Mouse (Mus musculus) small intestine, adult 2 months (tissue): ENCODE data around the gene Ccdc13.

Experiments
- CTCF ChIP-seq: fragments of 200-500 bp; IDR thresholded peaks from 2 replicates; pipeline ENCODE4 v1.5.1; 2012; ENCODE audit warnings: low read depth, mild to moderate bottlenecking, control low read depth, inconsistent platforms, low read length, moderate library complexity, mixed read lengths; ENCODE audit not compliant: insufficient replicate concordance, insufficient read length; ENCODE audit errors: extremely low read depth
- POLR2A ChIP-seq: fragments of 200-500 bp; IDR thresholded peaks from 2 replicates; pipeline ENCODE4 v1.6.1; 2012; ENCODE audit warnings: low read depth, mild to moderate bottlenecking, control low read depth, inconsistent platforms, low read length, moderate library complexity

DNA sequence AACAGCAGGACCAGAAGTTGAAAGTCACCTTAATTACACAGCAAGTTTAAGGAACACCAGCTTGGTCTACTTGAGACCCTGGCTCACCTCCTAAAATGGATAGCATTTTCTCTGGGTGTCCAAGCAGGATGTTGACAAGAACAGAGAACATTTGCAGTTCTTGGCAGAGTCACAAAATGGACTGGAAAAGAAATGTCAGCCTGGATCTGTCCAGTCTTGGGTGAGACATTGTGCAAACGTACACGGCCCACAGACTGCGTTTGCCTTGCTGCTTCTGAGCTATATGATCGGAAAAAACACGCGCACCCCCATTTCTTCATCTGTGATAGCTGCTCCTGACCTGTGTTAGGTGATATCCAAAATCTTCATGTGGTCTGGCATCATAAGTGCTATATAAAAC, 28.4 kb upstream of the Ccdc13 start:
- TF ChIP-seq CTCF, result no peak
- TF ChIP-seq POLR2A, result no peak
